ENCODE assay signal across 8 mouse cellular contexts in the genomic region with DNA sequence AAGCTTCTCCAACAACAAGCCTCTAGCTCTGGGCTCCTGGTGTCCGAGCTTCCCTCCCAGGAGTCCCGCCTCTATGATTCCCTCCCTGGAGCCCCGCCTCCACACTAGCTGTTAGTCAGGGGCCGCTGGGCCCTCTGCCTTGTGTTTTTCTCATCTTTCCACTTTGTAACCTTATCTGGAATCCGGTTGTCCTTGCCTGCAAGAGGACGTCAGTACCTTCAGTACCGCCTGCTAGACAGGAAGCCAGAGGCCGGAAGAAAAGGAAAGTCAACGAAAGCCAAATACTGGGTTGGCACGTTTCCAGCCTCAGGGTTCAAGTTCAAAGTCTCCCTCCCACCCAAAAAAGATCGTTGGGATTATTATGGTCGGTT. TPM values are rescaled to one million over a fixed set of nuclear protein-coding genes. Genes with fewer than 3 reads are reported as not detected.
DNase-seq lines count a peak whose midpoint lies in the region; ATAC-seq lines count a peak whose summit lies in the region.

No protein-coding gene starts in this region.

- H3K4me1 ChIP-seq in heart, embryonic 16.5 days (ENCODE audit: control insufficient read depth, insufficient read depth, low read length), result peaks cover 16% of the 10 kb centered on the region
- peaks cover 3% of the 10 kb centered on the region; the same call in 1 of the 2 replicates for H3K4me1 ChIP-seq in limb, embryonic 11.5 days (ENCODE audit: control insufficient read depth, insufficient read depth, low read length)
- H3K4me1 ChIP-seq in neural tube, embryonic 12.5 days, result peaks cover 19% of the 10 kb centered on the region

- no peaks in the 10 kb centered on the region for H3K36me3 ChIP-seq in heart, embryonic 16.5 days (ENCODE audit: control insufficient read depth, insufficient read depth)
- H3K36me3 ChIP-seq in limb, embryonic 11.5 days (ENCODE audit: control insufficient read depth, insufficient read depth, low read length), result no peaks in the 10 kb centered on the region
- H3K36me3 ChIP-seq in neural tube, embryonic 12.5 days, result no peaks in the 10 kb centered on the region

- no peak overlapping the region for H3K4me3 ChIP-seq in heart, embryonic 16.5 days (ENCODE audit: low read length)
- no peak overlapping the region for H3K4me3 ChIP-seq in limb, embryonic 11.5 days (ENCODE audit: low read depth, low read length)
- no peak overlapping the region for H3K4me3 ChIP-seq in neural tube, embryonic 12.5 days

- 3% methylated on average over 12 of the region's 12 CpGs for WGBS in heart, embryonic 16.5 days
- 6% methylated on average over 12 of the region's 12 CpGs for WGBS in limb, embryonic 11.5 days
- WGBS in neural tube, embryonic 12.5 days, result 24% methylated on average over 12 of the region's 12 CpGs

- H3K9me3 ChIP-seq in heart, embryonic 16.5 days (replicated peaks; ENCODE audit: control insufficient read depth, low read length), result no peaks in the 10 kb centered on the region
- no peaks in the 10 kb centered on the region for H3K9me3 ChIP-seq in limb, embryonic 11.5 days (ENCODE audit: control insufficient read depth, low read length)
- H3K9me3 ChIP-seq in neural tube, embryonic 12.5 days, result no peaks in the 10 kb centered on the region

- H3K27ac ChIP-seq in heart, embryonic 16.5 days (ENCODE audit: low read length), result peak overlapping the region; percentile 66
- H3K27ac ChIP-seq in limb, embryonic 11.5 days (replicated peaks; ENCODE audit: low read depth, low read length), result no peak overlapping the region
- no peak overlapping the region for H3K27ac ChIP-seq in neural tube, embryonic 12.5 days

- H3K4me2 ChIP-seq in heart, embryonic 16.5 days (ENCODE audit: low read depth, low read length), result peak overlapping the region; percentile 47
- no peak overlapping the region for H3K4me2 ChIP-seq in limb, embryonic 11.5 days (ENCODE audit: low read depth, severe bottlenecking)
- 0 out of 2 replicates have a peak overlapping the region, but pooled peaks have one; percentile 2 for H3K4me2 ChIP-seq in neural tube, embryonic 12.5 days (replicated peaks)

- DNase-seq in ZHBTc4 (ENCODE audit: low read depth, low spot score) (peak; percentile 37), adipocyte (ENCODE audit: low spot score) (no peak)
- peak; percentile 73 for DNase-seq in embryo, embryonic 10.5 days (ENCODE audit: low spot score)
- peak; percentile 50 for DNase-seq in limb, embryonic 11.5 days (ENCODE audit: low spot score)
- no peak for DNase-seq in spleen, adult 12 weeks (ENCODE audit: low spot score)

- ATAC-seq in heart, embryonic 16.5 days (replicated peaks; ENCODE audit: extremely low read depth, insufficient read depth, low FRiP score), result peak; percentile 79
- ATAC-seq in limb, embryonic 11.5 days (ENCODE audit: insufficient number of reproducible peaks, low FRiP score, low TSS enrichment, low read depth), result peak; percentile 46; the same call in 1 of the 2 replicates
- no peak for ATAC-seq in neural tube, embryonic 12.5 days (ENCODE audit: low FRiP score, low read depth)
- ATAC-seq in frontal cortex, adult (ENCODE audit: low TSS enrichment), result no peak

- peak overlapping the region; percentile 41; the same call in 1 of the 2 replicates for H3K9ac ChIP-seq in heart, embryonic 16.5 days (ENCODE audit: low read length)
- H3K9ac ChIP-seq in limb, embryonic 11.5 days (ENCODE audit: low read length), result no peak overlapping the region
- no peak overlapping the region for H3K9ac ChIP-seq in neural tube, embryonic 12.5 days

- H3K27me3 ChIP-seq in heart, embryonic 16.5 days (ENCODE audit: control insufficient read depth, insufficient read depth, low read length), result no peaks in the 10 kb centered on the region
- H3K27me3 ChIP-seq in limb, embryonic 11.5 days (ENCODE audit: control insufficient read depth, insufficient read depth, low read length), result peaks cover 3% of the 10 kb centered on the region; the same call in 1 of the 2 replicates
- peaks cover 9% of the 10 kb centered on the region for H3K27me3 ChIP-seq in neural tube, embryonic 12.5 days (replicated peaks)

RNA-seq across cellular contexts. Expression of a gene that starts 15.9 kb away (rescaled TPM):
- 19.3 and 22.5 TPM in 2 replicates for polyA plus RNA-seq in heart, embryonic 16.5 days (2015; fragmentation: Nextera tagmentation; extraction: Ambion mirVana)
- 2.1 and 2.4 TPM in 2 replicates for polyA plus RNA-seq in limb, embryonic 11.5 days (2014; fragmentation: Nextera tagmentation; extraction: Ambion mirVana)
- 5.5 and 6.0 TPM in 2 replicates for polyA plus RNA-seq in neural tube, embryonic 12.5 days (2016; fragmentation: Nextera tagmentation; extraction: Ambion mirVana)

Comparison
In these comparisons a context has a peak if more than half of its experiments do, and no peak if none do; other contexts are left out.
1. DNase-seq: peak in ZHBTc4 (single experiment), embryo, embryonic 10.5 days (single experiment) and limb, embryonic 11.5 days (single experiment); none in adipocyte (single experiment) and spleen, adult 12 weeks (single experiment).
2. ATAC-seq: peak in heart, embryonic 16.5 days (single experiment) and limb, embryonic 11.5 days (single experiment); none in neural tube, embryonic 12.5 days (single experiment) and frontal cortex, adult (single experiment).